In the genomic region with DNA sequence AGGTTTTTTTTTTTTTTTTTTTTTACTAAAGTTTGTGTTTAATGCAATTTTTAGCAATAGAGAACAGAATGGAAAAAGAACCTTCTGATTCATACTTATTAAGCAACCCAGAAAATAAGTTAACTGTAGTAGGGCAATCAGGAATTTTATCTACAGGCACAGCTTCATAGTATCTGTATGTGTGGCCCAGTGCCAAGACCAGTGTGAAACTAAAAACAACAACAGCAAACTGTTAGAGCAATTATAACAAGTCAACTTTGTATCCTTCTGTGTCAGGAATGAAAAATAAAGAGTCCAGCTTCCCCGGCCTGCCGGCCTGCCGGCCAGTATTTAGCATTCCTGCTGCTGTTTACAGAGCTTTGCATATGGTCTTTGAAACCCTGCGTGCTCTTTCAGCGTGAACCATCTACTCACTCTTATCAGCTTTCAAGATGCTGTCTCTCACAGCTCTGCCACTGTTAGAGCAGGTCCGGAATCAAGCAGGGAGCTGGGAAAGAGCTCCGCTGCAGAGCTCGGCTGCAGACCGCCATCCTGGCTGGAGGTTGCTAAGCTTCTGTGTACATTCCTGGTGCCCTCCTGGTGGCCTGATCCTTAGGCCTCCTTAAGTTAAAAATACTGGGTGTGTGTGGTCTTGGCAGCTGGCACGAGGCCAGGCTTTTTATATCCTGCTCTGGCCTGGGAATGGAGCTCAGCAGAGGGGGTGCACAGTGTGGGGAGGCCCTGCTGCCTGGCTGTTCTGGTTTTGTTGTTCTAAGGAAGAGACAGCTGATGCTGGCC, we compare ENCODE assay signal across 8 mouse cellular contexts.
DNase-seq lines count a peak whose midpoint lies in the region; ATAC-seq and TF ChIP-seq lines count a peak whose summit lies in the region.

No protein-coding gene starts in this region.

- no peak for TF ChIP-seq POLR2A in myocyte (IDR thresholded peaks at IDR 0.05; ENCODE audit: insufficient read length, low read depth)

- peaks cover 35% of the 10 kb centered on the region for H3K4me1 ChIP-seq in hindbrain, embryonic 16.5 days (ENCODE audit: control insufficient read depth, insufficient read depth, low read depth, low read length)
- peaks cover 33% of the 10 kb centered on the region for H3K4me1 ChIP-seq in liver, embryonic 11.5 days (replicated peaks; ENCODE audit: control insufficient read depth, insufficient read depth, low read length)

- H3K36me3 ChIP-seq in hindbrain, embryonic 16.5 days (ENCODE audit: control insufficient read depth, insufficient read depth, low read length) = no peaks in the 10 kb centered on the region
- no peaks in the 10 kb centered on the region for H3K36me3 ChIP-seq in liver, embryonic 11.5 days (ENCODE audit: control insufficient read depth, insufficient read depth, low read length)
- no peaks in the 10 kb centered on the region for H3K36me3 ChIP-seq in myocyte (ENCODE audit: control insufficient read depth, insufficient read depth)

- H3ac ChIP-seq in myocyte (ENCODE audit: control insufficient read depth, insufficient read length) = no peak overlapping the region

- no peaks in the 10 kb centered on the region for H3K9me3 ChIP-seq in hindbrain, embryonic 16.5 days (ENCODE audit: control insufficient read depth, low read length)
- H3K9me3 ChIP-seq in liver, embryonic 11.5 days (ENCODE audit: control insufficient read depth, low read length) = no peaks in the 10 kb centered on the region

- peak; percentile 77 for ATAC-seq in hindbrain, embryonic 16.5 days
- ATAC-seq in liver, embryonic 11.5 days (replicated peaks; ENCODE audit: low FRiP score) = peak; percentile 57

- H3K4me3 ChIP-seq in gastrocnemius, adult 2 months = peak overlapping the region; percentile 57
- no peak overlapping the region for H3K4me3 ChIP-seq in hindbrain, embryonic 16.5 days (ENCODE audit: low read length)
- H3K4me3 ChIP-seq in liver, embryonic 11.5 days (ENCODE audit: low read depth, low read length) = no peak overlapping the region
- no peak overlapping the region for H3K4me3 ChIP-seq in myocyte

- TF ChIP-seq CTCF in gastrocnemius, adult 2 months (IDR thresholded peaks at IDR 0.05) = peak; percentile 20; the same call in 1 of the 2 replicates

- peak overlapping the region; percentile 36; the same call in 1 of the 2 replicates for H3K9ac ChIP-seq in hindbrain, embryonic 16.5 days (ENCODE audit: low read depth, low read length)
- H3K9ac ChIP-seq in liver, embryonic 11.5 days (ENCODE audit: low read depth, low read length) = no peak overlapping the region

- H3K79me2 ChIP-seq in myocyte (ENCODE audit: control insufficient read depth, insufficient read depth) = peaks cover 81% of the 10 kb centered on the region

- peak overlapping the region; percentile 32; the same call in 1 of the 2 replicates for H3K4me2 ChIP-seq in hindbrain, embryonic 16.5 days (ENCODE audit: low read length)
- 0 out of 2 replicates have a peak overlapping the region, but pooled peaks have one; percentile 11 for H3K4me2 ChIP-seq in liver, embryonic 11.5 days
- H3K4me2 ChIP-seq in myocyte (ENCODE audit: low read depth) = peak overlapping the region; percentile 41

- no peaks in the 10 kb centered on the region for H3K27me3 ChIP-seq in hindbrain, embryonic 16.5 days (replicated peaks; ENCODE audit: control insufficient read depth, insufficient read depth, low read length)
- H3K27me3 ChIP-seq in liver, embryonic 11.5 days (replicated peaks; ENCODE audit: control insufficient read depth, insufficient read depth, low read length) = no peaks in the 10 kb centered on the region
- no peaks in the 10 kb centered on the region for H3K27me3 ChIP-seq in myocyte (ENCODE audit: control insufficient read depth, insufficient read depth, insufficient read length)

- peak overlapping the region; percentile 72 for H3K27ac ChIP-seq in gastrocnemius, adult 2 months
- peak overlapping the region; percentile 57 for H3K27ac ChIP-seq in hindbrain, embryonic 16.5 days (ENCODE audit: low read depth, low read length)
- peak overlapping the region; percentile 30; the same call in 1 of the 2 replicates for H3K27ac ChIP-seq in liver, embryonic 11.5 days (ENCODE audit: low read depth, low read length)

- peak; percentile 56 to 80 for DNase-seq in adrenal gland, adult (ENCODE audit: inconsistent age in 2 of 2, low spot score in 1 of 2)
- DNase-seq in adrenal gland, adult 8-10 months = no peak
- DNase-seq in cerebellum, postnatal 10 days = peak; percentile 59 to 68
- peak; percentile 83 for DNase-seq in gastrocnemius, adult 2 months
- DNase-seq in liver, embryonic 11.5 days (ENCODE audit: low spot score) = no peak
- no peak for DNase-seq in natural killer cell, adult 2 months (ENCODE audit: low spot score in 2 of 2)

- WGBS in hindbrain, embryonic 16.5 days = 4% methylated on average over 10 of the region's 10 CpGs
- 37% methylated on average over 10 of the region's 10 CpGs for WGBS in liver, embryonic 11.5 days

- intact Hi-C loops in gastrocnemius, adult 2 months (cut with DNase I) = loop anchor here (5.0 kb wide), 1 partner anchor 46 kb away; no protein-coding TSS in a partner anchor

TF ChIP-seq in myocyte, 11 proteins besides CTCF, POLR2A, EP300 and RAD21:
- TF ChIP-seq MYOG (IDR thresholded peaks at IDR 0.05; ENCODE audit: control insufficient read depth in 1 of 3, insufficient read depth in 1 of 3, insufficient read length in 2 of 3, low read depth in 2 of 3) (peak in 1 of 3 experiments; percentile 14), MYOD1 (IDR thresholded peaks at IDR 0.05; ENCODE audit: control insufficient read depth in 1 of 3, insufficient read length in 2 of 3, low read depth in 2 of 3) (peak in 1 of 3 experiments; percentile 55), SRF (IDR thresholded peaks at IDR 0.05; ENCODE audit: control insufficient read depth, insufficient read length, low read depth) (no peak)

Comparison
In these comparisons a context has a peak if more than half of its experiments do, and no peak if none do; other contexts are left out.
1. DNase-seq: peak in adrenal gland, adult (2 of 2), cerebellum, postnatal 10 days (2 of 2) and gastrocnemius, adult 2 months (single experiment); none in adrenal gland, adult 8-10 months (single experiment), liver, embryonic 11.5 days (single experiment) and natural killer cell, adult 2 months (0 of 2).
2. Peak in every context shown above with its lines, with median percentiles within 50 percentile points of each other: H3K27ac ChIP-seq and H3K4me2 ChIP-seq.